Mouse (Mus musculus) megakaryocyte, embryonic 14.5 days (primary cell): ENCODE measurements around the gene Dazl.

ENCODE experiments used
- FLI1 ChIP-seq: IDR thresholded peaks from 2 replicates; pipeline ENCODE4 v1.6.1; 2012; ENCODE audit warnings: low read length, inconsistent platforms, mixed read lengths
- GATA1 ChIP-seq: IDR thresholded peaks from 3 replicates; pipeline ENCODE4 v1.6.1; 2012; ENCODE audit warnings: mixed read lengths, low read length, inconsistent platforms, borderline replicate concordance

DNA sequence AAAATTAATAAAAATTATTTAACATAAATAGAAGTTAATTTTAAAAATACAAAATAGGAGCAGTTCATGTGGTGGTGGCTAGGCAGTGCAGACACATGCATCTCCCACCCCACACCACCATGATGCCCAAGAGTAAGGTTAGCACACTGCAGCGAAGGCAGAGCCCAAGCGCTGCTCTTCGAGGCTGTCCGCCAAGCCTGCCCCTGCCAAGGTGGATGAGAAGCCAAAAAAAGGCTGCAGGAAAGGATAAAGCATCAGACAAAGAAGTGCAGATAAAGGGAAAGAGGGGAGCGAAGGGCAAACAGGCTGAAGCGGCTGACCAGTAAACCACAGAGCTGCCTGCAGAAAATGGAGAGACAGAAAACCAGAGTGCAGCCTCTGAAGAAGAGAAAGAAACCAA, 32.6 kb downstream of the Dazl start:
- TF ChIP-seq GATA1 = no peak
- TF ChIP-seq FLI1 = no peak
